Mouse (Mus musculus) heart, embryonic 11.5 days (tissue): ENCODE results near the gene Gpc5. TPM values are rescaled to one million over a fixed set of nuclear protein-coding genes. Genes with fewer than 3 reads are reported as not detected.

Experiments
- ATAC-seq: fragments of 200-750 bp; cut with Nextera tagmentation; replicated peaks from 2 replicates; pipeline ENCODE4 v1.8.0; 2017; ENCODE audit warnings: moderate library complexity; ENCODE audit not compliant: insufficient number of reproducible peaks, low FRiP score, low TSS enrichment
- H3K27ac ChIP-seq: fragments of 300-500 bp; sonication (generic); 2 replicates; pipeline ENCODE4 v1.5.1; 2014; ENCODE audit warnings: mild to moderate bottlenecking, low read depth, low read length
- H3K27me3 ChIP-seq: fragments of 300-500 bp; sonication (generic); 2 replicates; pipeline ENCODE4 v1.6.1; 2014; ENCODE audit warnings: mild to moderate bottlenecking, low read length, mixed read lengths; ENCODE audit not compliant: control insufficient read depth, insufficient read depth
- H3K36me3 ChIP-seq: fragments of 300-500 bp; sonication (generic); 2 replicates; pipeline ENCODE4 v1.6.1; 2014; ENCODE audit warnings: mild to moderate bottlenecking, low read length, moderate library complexity, mixed read lengths; ENCODE audit not compliant: control insufficient read depth, insufficient read depth
- H3K4me1 ChIP-seq: fragments of 300-500 bp; sonication (generic); 2 replicates; pipeline ENCODE4 v1.6.1; 2014; ENCODE audit warnings: low read length; ENCODE audit not compliant: control insufficient read depth, insufficient read depth
- H3K4me2 ChIP-seq: fragments of 300-500 bp; sonication (generic); 2 replicates; pipeline ENCODE4 v1.6.1; 2014; ENCODE audit warnings: mild to moderate bottlenecking, moderate library complexity
- H3K4me3 ChIP-seq: fragments of 300-500 bp; sonication (generic); 2 replicates; pipeline ENCODE4 v1.5.1; 2014; ENCODE audit warnings: low read depth, low read length
- H3K9ac ChIP-seq: fragments of 300-500 bp; sonication (generic); 2 replicates; pipeline ENCODE4 v1.6.1; 2014; ENCODE audit warnings: mild to moderate bottlenecking, low read depth, low read length, moderate library complexity
- H3K9me3 ChIP-seq: fragments of 300-500 bp; sonication (generic); replicated peaks from 2 replicates; pipeline ENCODE4 v1.6.1; 2016; ENCODE audit warnings: low read length; ENCODE audit not compliant: control insufficient read depth
- WGBS: fragments of 180-500 bp; shearing (Covaris S2); extraction: QIAGEN DNeasy Blood & Tissue Kit; methylation state at CpG from one replicate; pipeline ENCODE4 v1.1.7; 2014; ENCODE audit not compliant: insufficient replicate concordance; 5-methylcytosine and 5-hydroxymethylcytosine counted together
- polyA plus RNA-seq: library from polyadenylated mRNA; unstranded; fragments of >200 nt; fragmentation: Nextera tagmentation; extraction: Ambion mirVana; gene quantifications from 2 replicates; pipeline ENCODE4 v1.2.1, GENCODE M21; 2014

Gene Gpc5
- polyA plus RNA-seq, 1 experiment from 2014 or later = 0.53 TPM

- Histone ChIP-seq H3K27ac (no peak overlapping the region), H3K36me3 (no peaks in the 10 kb centered on the region), H3K4me2 (no peak overlapping the region), H3K4me3 (no peak overlapping the region), H3K4me1 (no peaks in the 10 kb centered on the region), H3K9me3 (no peaks in the 10 kb centered on the region), H3K27me3 (no peaks in the 10 kb centered on the region), H3K9ac (no peak overlapping the region)
- no peak for ATAC-seq
- 71% methylated on average over 2 of the region's 2 CpGs for WGBS
Observed at GRCm38 (mm10) chr14:115253685-115254084, 161.7 kb downstream of the Gpc5 start.

- no peaks in the 10 kb centered on the region for H3K4me1 ChIP-seq
- no peaks in the 10 kb centered on the region for H3K36me3 ChIP-seq
- no peak overlapping the region for H3K4me3 ChIP-seq
- no peaks in the 10 kb centered on the region for H3K27me3 ChIP-seq
- H3K9me3 ChIP-seq = no peaks in the 10 kb centered on the region
- 88% methylated on average over 6 of the region's 6 CpGs for WGBS
- H3K9ac ChIP-seq = no peak overlapping the region
- H3K27ac ChIP-seq = no peak overlapping the region
- no peak for ATAC-seq
- H3K4me2 ChIP-seq = no peak overlapping the region
Observed at GRCm38 (mm10) chr14:115269703-115270402, 177.8 kb downstream of the Gpc5 start.

- H3K27me3 ChIP-seq = no peaks in the 10 kb centered on the region
- no peak overlapping the region for H3K4me3 ChIP-seq
- H3K4me1 ChIP-seq = no peaks in the 10 kb centered on the region
- H3K36me3 ChIP-seq = no peaks in the 10 kb centered on the region
- H3K9me3 ChIP-seq = no peaks in the 10 kb centered on the region
- WGBS = 77% methylated on average over 6 of the region's 6 CpGs
- no peak overlapping the region for H3K27ac ChIP-seq
- no peak for ATAC-seq
- no peak overlapping the region for H3K4me2 ChIP-seq
- no peak overlapping the region for H3K9ac ChIP-seq
Observed at GRCm38 (mm10) chr14:115270445-115270844, 178.4 kb downstream of the Gpc5 start.

GRCm38 (mm10) chr14:115282782-115283181, 190.8 kb downstream of the Gpc5 start:
- no peak overlapping the region for H3K4me3 ChIP-seq
- no peak overlapping the region for H3K27ac ChIP-seq
- no peaks in the 10 kb centered on the region for H3K9me3 ChIP-seq
- no peaks in the 10 kb centered on the region for H3K4me1 ChIP-seq
- H3K4me2 ChIP-seq = no peak overlapping the region
- H3K9ac ChIP-seq = no peak overlapping the region
- no peaks in the 10 kb centered on the region for H3K36me3 ChIP-seq
- no peaks in the 10 kb centered on the region for H3K27me3 ChIP-seq
- no peak for ATAC-seq

GRCm38 (mm10) chr14:115324247-115324646, 232.2 kb downstream of the Gpc5 start:
- no peak for ATAC-seq
- no peaks in the 10 kb centered on the region for H3K36me3 ChIP-seq
- WGBS = 54% methylated on average over 2 of the region's 2 CpGs

GRCm38 (mm10) chr14:115326426-115326825, 234.4 kb downstream of the Gpc5 start:
- ATAC-seq = no peak
- Histone ChIP-seq H3K27ac (no peak overlapping the region), H3K4me2 (no peak overlapping the region), H3K27me3 (no peaks in the 10 kb centered on the region), H3K4me1 (no peaks in the 10 kb centered on the region), H3K4me3 (no peak overlapping the region), H3K36me3 (no peaks in the 10 kb centered on the region), H3K9ac (no peak overlapping the region), H3K9me3 (no peaks in the 10 kb centered on the region)
- WGBS = 66% methylated on average over 5 of the region's 5 CpGs

More at GRCm38 (mm10) chr14:115324247-115324646, 232.2 kb downstream of the Gpc5 start:
- Histone ChIP-seq H3K4me3 (no peak overlapping the region), H3K27ac (no peak overlapping the region), H3K4me2 (no peak overlapping the region), H3K4me1 (no peaks in the 10 kb centered on the region), H3K9ac (no peak overlapping the region), H3K9me3 (no peaks in the 10 kb centered on the region), H3K27me3 (no peaks in the 10 kb centered on the region)

- 69% methylated on average over 3 of the region's 3 CpGs for WGBS
- Histone ChIP-seq H3K36me3 (no peaks in the 10 kb centered on the region), H3K27ac (no peak overlapping the region), H3K9ac (no peak overlapping the region), H3K9me3 (no peaks in the 10 kb centered on the region), H3K4me2 (no peak overlapping the region), H3K4me1 (no peaks in the 10 kb centered on the region), H3K4me3 (no peak overlapping the region), H3K27me3 (no peaks in the 10 kb centered on the region)
- ATAC-seq = no peak
Observed at GRCm38 (mm10) chr14:115339084-115339483, 247.1 kb downstream of the Gpc5 start.

GRCm38 (mm10) chr14:115342597-115342996, 250.6 kb downstream of the Gpc5 start:
- Histone ChIP-seq H3K4me2 (no peak overlapping the region), H3K27ac (no peak overlapping the region), H3K27me3 (no peaks in the 10 kb centered on the region), H3K9ac (no peak overlapping the region), H3K9me3 (no peaks in the 10 kb centered on the region), H3K4me3 (no peak overlapping the region), H3K4me1 (no peaks in the 10 kb centered on the region), H3K36me3 (no peaks in the 10 kb centered on the region)
- 66% methylated on average over 2 of the region's 2 CpGs for WGBS
- no peak for ATAC-seq

GRCm38 (mm10) chr14:115349448-115349847, 257.4 kb downstream of the Gpc5 start:
- 82% methylated on average over 3 of the region's 3 CpGs for WGBS
- Histone ChIP-seq H3K9ac (no peak overlapping the region), H3K4me3 (no peak overlapping the region), H3K27ac (no peak overlapping the region), H3K27me3 (no peaks in the 10 kb centered on the region), H3K9me3 (no peaks in the 10 kb centered on the region), H3K4me2 (no peak overlapping the region), H3K36me3 (no peaks in the 10 kb centered on the region), H3K4me1 (no peaks in the 10 kb centered on the region)
- ATAC-seq = no peak
